Mouse (Mus musculus) megakaryocyte progenitor cell, adult 5-6 weeks (primary cell): ENCODE measurements around the gene Kcnj14. TPM values are rescaled to one million over a fixed set of nuclear protein-coding genes. Genes with fewer than 3 reads are reported as not detected.
A peak's percentile ranks its signal among the peaks of the same experiment; 100 is the strongest.

Source experiments
- ATAC-seq: replicated peaks from 2 replicates; pipeline ENCODE4 v1.8.0; 2016; ENCODE audit warnings: mild to moderate bottlenecking, moderate TSS enrichment, inconsistent platforms; ENCODE audit not compliant: poor library complexity
- total RNA-seq, 2 experiments: library from RNA; stranded (forward) in 1 of 2; stranded (reverse) in 1 of 2; fragments of 157-497, 149-512 nt in 1 of 2; fragments of 200-1000 nt in 1 of 2; gene quantifications; 2 replicates each; pipeline versions ENCODE4 v1.2.3 to v1.2.4; 2015 to 2017

Kcnj14 gene
- total RNA-seq, 2 experiments from 2014 or later, result 0.05 TPM; not detected in 1

DNA sequence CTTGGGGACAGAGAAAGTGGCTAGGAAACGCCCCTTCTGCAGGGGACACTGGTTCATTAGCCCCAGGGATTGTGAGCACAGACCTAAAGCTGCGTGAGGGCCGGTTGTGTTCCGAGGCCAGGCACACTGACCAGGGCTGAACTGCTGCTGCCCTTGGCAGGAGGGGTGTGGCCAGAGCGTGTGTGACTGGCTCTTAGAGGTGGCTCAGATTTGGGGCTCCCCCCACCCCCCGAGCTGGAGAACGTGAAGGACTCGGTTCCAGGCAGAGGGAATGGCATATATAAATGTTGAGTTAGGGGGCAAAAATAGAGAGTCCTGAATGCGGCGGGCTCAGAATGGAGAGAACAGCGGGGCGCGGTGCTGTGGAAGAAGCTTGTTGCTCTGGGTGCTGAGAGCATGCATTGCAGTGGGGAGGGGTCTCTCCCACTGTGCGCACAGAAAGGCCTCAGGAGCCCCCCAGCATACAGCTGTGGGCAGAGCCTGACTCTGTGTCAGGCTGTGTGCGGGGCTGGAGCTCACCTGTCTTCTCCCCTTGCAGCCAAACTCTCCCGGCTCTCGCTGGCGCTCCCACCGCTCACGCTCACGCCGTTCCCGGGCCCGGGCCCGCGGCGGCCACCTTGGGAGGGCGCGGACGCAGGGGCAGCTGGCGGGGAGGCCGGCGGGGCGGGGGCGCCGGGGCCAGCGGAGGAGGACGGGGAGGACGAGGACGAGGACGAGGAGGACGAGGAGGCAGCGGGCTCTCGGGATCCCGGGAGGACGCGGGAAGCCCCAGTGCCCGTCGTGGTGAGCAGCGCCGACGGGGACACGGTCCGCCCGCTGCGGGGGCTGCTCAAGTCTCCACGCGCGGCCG, 26.7 kb downstream of the Kcnj14 start:
- no peak for ATAC-seq

- no peak for ATAC-seq
These were observed 27.6 kb downstream of the Kcnj14 start for GRCm38 (mm10) chr7:45796950-45797349.

DNA sequence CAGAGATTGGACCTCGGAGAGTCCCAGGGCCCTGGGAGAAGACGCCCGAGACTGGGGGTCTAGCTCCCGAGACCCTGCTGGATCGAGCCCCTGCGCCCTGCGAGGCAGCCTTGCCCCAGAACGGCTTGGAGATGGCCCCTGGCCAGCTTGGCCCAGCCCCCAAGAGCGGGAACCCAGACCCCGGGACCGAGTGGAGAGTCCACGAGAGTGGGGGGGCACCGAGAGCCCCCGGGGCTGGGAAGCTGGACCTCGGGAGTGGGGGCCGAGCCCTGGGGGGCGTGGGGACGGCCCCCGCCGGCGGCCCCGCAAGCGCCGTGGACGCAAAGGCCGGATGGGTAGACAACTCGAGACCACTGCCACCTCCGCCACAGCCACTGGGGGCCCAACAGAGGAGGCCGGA, 29.6 kb downstream of the Kcnj14 start:
- ATAC-seq, result no peak

- ATAC-seq, result no peak
These were observed 30.5 kb downstream of the Kcnj14 start for GRCm38 (mm10) chr7:45793969-45794585.

- ATAC-seq, result no peak
These were observed 31.3 kb downstream of the Kcnj14 start for GRCm38 (mm10) chr7:45793240-45793639.

DNA sequence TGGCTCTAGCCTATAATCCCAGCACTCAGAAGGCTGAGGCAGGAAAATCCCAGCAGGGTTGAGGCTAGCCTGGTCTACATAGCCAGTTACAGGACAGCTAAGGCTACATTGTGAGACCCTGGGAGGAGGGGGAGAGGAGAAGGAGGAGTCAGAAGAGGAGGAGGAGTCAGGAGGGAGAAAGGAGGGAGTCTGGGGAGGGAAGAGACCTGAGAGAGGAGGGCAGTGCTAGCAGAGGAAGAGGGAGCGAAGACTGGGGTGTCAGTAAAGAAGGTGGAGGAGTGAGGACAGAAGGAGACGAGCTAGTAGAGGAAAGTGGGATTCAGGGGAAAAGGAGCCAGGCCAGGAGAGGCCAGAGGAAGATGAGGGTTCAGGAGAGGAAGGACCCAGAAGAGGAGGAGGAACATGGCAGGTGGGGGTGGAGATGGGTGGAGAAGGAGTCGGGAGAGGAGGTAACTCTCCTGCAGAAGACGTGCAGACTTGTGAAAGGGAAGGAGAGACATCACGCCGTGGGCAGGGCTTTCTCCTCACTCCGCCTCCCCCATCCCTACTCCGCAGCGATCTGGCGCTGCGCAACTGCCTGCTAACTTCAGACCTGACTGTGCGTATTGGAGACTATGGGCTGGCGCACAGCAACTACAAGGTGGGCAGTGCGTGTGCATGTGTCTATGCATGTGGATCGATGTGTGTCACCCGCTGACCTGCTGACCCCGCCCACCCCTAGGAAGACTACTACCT, 32.7 kb downstream of the Kcnj14 start:
- no peak for ATAC-seq

GRCm38 (mm10) chr7:45790721-45791120, 33.9 kb downstream of the Kcnj14 start:
- ATAC-seq, result no peak

GRCm38 (mm10) chr7:45787642-45788041, 36.9 kb downstream of the Kcnj14 start:
- ATAC-seq, result no peak

DNA sequence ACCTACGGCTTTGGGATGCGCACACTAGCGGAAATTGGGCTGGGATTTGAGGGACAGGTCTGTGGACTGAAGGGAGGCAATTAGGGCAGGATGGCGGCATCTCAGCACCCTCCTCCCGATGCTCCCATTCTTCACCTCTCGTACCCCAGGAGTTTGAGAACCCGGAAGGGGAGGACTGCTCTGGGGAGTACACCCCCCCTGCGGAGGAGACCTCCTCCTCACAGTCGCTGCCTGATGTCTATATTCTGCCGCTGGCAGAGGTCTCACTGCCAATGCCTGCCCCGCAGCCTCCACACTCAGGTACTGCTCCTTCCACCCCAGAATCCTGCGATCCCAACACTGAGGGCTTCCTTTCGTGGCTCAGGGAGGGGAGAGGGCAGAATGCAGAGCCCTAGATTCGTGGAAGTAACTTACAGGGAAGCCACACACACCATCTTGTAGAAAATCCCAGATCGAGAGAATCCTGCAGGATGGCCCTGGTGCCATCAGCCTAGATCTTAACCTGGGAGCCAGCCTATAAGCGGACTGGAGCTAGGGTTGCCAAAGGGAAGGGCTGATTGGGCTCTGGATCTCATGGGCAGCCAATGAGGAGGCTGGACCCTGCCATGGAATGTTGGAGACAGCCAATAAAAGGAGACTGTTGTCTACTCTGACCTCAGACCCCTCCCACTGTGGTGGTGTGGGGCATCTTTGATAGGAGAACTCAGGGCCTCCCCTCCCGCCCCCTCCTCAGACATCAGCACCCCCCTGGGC, 37.7 kb downstream of the Kcnj14 start:
- no peak for ATAC-seq

DNA sequence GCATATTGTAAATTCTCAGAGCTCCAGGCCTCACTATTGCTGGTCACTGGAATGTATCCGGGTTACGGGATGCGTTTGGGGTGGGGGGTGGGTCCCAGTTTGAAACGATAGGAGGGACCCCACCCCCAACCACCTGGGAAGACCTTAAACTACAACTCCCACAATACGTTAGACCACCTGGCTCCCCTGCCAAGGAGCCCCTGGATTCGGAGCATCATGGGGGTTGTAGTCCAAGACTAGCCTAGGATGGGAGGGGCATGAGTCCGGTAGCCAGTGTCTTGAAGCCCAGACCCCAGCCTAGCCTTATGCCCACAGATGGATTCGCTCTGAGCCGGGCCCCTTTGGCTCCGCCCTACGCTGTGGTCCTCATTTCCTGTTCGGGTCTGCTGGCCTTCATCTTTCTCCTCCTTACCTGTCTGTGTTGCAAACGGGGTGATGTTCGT, 38.4 kb downstream of the Kcnj14 start:
- ATAC-seq, result no peak

GRCm38 (mm10) chr7:45785388-45786135, 39.0 kb downstream of the Kcnj14 start:
- ATAC-seq, result no peak

DNA sequence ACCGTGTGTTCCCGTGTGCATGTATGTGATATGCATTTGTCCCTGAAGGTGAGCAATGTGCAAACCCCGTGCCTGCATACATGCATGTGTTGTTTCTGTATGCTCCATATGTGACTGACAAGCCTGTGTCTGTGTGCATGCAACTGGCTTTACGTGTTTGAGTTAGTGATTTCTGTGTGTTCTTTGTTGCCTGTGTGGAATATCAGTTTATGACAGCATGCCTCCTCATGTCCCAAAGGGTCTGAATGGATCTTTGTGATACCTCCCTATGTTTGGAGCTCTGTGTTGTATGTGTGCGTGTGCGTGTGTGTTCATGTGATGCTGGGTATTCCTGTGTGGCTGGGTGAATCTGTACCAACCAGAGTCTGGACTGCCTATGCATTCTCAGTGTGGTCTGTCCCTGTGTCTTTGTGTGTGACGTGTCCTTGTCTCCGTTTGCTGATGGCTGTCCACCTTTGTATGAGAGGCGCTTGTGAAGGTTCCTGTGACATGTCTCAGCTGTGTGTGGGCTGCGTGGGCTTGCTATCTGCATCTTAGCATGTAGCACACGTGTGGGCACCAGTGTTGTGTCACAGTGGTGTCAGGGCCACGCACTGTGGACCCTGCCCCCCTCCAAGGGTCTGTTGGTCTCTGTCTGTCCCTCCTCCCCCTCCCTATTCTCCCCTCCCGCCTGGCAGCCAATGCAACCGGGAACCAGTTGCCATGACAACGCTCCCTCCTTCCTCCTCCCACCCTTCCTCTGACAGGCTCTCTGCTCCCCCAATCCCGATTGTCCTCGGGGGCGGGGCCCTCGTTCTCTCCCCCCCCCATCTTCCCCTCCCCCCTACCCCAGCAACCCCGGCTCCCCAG, 39.8 kb downstream of the Kcnj14 start, which contains the start of gene Sult2b1:
TSS of gene Sult2b1 (minus strand) at position 146 of the 849 bp plus-strand sequence.
- no peak for ATAC-seq

- ATAC-seq, result peak; percentile 77
These were observed 41.0 kb downstream of the Kcnj14 start, which contains the start of gene Lmtk3 for GRCm38 (mm10) chr7:45783511-45784091. Lmtk3 (plus strand) TSS chr7:45783738.

DNA sequence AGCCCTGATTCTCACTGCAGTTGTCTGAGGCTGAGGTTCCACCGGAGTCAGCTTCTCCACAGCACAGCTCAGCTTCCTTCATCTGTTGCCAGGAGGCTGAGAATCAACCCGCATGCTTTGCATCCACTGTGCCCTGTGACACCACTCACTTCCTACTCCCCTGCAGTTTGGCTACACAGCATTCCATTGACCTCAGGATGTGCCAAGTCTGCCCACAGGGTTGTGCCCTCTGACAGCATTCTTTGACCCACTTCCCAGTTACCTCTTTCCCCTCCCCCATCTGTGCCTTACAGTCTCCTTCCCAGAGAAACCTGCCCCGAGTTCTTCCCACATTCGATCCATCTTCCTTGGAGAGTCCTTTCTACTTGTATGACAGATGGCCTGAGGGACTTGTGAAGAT, 42.3 kb downstream of the Kcnj14 start:
- no peak for ATAC-seq

GRCm38 (mm10) chr7:45779081-45779641, 45.4 kb downstream of the Kcnj14 start:
- ATAC-seq, result peak; percentile 32

DNA sequence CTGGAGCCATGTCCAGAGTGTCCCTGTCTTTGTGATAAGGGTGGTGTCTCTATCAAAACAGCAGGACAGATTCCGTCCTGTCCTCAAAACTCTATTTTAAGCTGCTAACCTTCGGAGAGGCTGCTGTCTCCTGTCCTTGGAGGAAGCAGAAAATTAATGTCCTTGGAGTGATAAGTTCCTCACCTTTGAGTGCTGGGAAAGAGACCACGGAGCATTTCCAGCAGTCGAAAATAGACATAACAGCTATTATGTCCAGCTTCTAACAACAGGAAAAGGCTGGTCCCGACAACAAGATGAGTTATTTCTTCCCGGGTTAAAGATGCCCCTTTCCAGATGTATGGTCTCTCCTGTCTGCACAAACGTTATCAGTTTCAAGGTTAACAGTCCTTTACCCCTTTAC, 49.3 kb downstream of the Kcnj14 start:
- ATAC-seq, result no peak

DNA sequence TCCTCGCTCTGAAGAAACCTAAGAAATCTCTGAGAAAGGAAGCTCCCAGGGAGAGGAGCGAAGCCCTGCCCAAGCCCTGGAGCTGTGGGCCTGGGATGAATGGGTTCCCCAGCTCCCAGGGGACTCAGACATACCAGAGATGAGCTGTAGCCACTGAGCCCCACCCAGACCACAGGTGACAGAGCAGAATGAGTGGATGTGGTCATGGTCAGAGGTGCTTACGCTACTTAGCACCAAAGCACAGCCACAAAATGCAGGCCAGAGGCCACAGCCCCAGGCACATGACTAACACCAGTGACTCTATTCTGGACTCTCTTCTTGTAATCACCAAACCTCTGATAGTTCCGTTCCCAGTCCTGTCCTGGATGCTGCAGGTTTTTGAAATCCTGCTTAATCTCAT, 53.5 kb downstream of the Kcnj14 start:
- ATAC-seq, result no peak

GRCm38 (mm10) chr7:45770427-45771082, 54.0 kb downstream of the Kcnj14 start:
- ATAC-seq, result no peak
